Mouse (Mus musculus) G1E (cell line): Measurements from ENCODE around the gene BC049715. TPM values are rescaled to one million over a fixed set of nuclear protein-coding genes. Genes with fewer than 3 reads are reported as not detected.

Source experiments
- ATAC-seq: 2 replicates; pipeline ENCODE4 v1.8.0; 2016; ENCODE audit warnings: mild to moderate bottlenecking; ENCODE audit not compliant: insufficient number of reproducible peaks, poor library complexity, low FRiP score, severe bottlenecking; ENCODE audit errors: extremely low read depth
- DNase-seq: peaks from one replicate; pipeline ENCODE4 v3.0.0; 2012; ENCODE audit warnings: low spot score
- H3K27me3 ChIP-seq: 2 replicates; pipeline ENCODE4 v1.6.1; 2012; ENCODE audit warnings: mild to moderate bottlenecking, low read length, inconsistent platforms; ENCODE audit not compliant: insufficient read depth
- H3K36me3 ChIP-seq: replicated peaks from 2 replicates; pipeline ENCODE3; 2012; ENCODE audit warnings: mild to moderate bottlenecking, inconsistent platforms
- H3K4me1 ChIP-seq: 2 replicates; pipeline ENCODE4 v1.6.1; 2012; ENCODE audit warnings: low read depth, low read length, inconsistent platforms, mixed read lengths; ENCODE audit not compliant: insufficient read depth
- H3K4me3 ChIP-seq: 2 replicates; pipeline ENCODE4 v1.5.1; 2012; ENCODE audit warnings: low read depth, mild to moderate bottlenecking, inconsistent platforms, low read length, moderate library complexity, mixed read lengths
- H3K9me3 ChIP-seq: replicated peaks from 2 replicates; pipeline ENCODE4 v1.6.1; 2012; ENCODE audit warnings: inconsistent platforms
- CTCF ChIP-seq: IDR thresholded peaks from 2 replicates; pipeline ENCODE4 v1.5.1; 2012; ENCODE audit warnings: low read depth, low read length, inconsistent platforms, mixed read lengths
- GATA1 ChIP-seq: IDR thresholded peaks from 2 replicates; pipeline ENCODE4 v1.6.1; 2012; ENCODE audit warnings: borderline replicate concordance, low read length, inconsistent platforms, mixed read lengths
- GATA2 ChIP-seq: IDR thresholded peaks from 2 replicates; pipeline ENCODE4 v1.6.1; 2012; ENCODE audit warnings: low read depth, low read length, inconsistent platforms, borderline replicate concordance
- POLR2AphosphoS5 ChIP-seq: IDR thresholded peaks from 2 replicates; pipeline ENCODE4 v1.6.1; 2012; ENCODE audit warnings: low read depth, low read length, inconsistent platforms; ENCODE audit not compliant: insufficient replicate concordance
- TAL1 ChIP-seq: conservative IDR thresholded peaks from 2 replicates; pipeline ENCODE4 v1.6.1; 2012; ENCODE audit warnings: low read depth, low read length, inconsistent platforms, mixed read lengths
- polyA plus RNA-seq: library from polyadenylated mRNA; stranded (reverse); fragments of >175 nt; gene quantifications from 2 replicates; pipeline ENCODE4 v1.2.3, GENCODE M21; 2012
- total RNA-seq, 2 experiments: library from RNA; stranded (forward) in 1 of 2; stranded (reverse) in 1 of 2; fragments of 200-1000 nt in 1 of 2; fragments of >200 nt in 1 of 2; fragmentation: Nextera tagmentation in 1 of 2; gene quantifications; 2 replicates each; pipeline ENCODE4 v1.2.3; 2014 to 2017

The BC049715 gene
- total RNA-seq (2014; fragmentation: Nextera tagmentation) (2.0 and 2.6 TPM in 2 replicates), total RNA-seq (2017) (1.5 and 1.9 TPM in 2 replicates), polyA plus RNA-seq (2.6 and 4.2 TPM in 2 replicates)

DNA sequence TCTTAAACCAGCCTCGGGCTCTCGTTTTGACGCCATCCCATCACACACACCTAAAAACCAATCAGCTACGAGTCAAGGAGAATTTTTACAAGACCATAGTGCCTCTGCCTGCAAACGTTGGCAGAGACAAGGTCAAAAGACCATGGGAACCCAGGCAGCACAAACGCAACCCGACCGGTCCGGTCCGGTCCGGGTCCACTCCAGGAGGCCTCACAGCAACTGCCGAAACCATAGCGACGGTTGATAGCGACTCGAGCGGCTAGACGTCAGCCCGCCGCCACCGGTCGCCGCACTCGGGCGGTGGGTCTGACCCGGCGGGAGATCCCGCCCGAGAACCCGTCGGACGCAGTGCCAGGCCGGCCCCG is at the start of gene BC049715:
Gene BC049715, plus strand, starts transcription at position 111 of the 365 bp plus-strand sequence.
- no peak for ATAC-seq
- DNase-seq = no peak
- Histone ChIP-seq H3K9me3 (no peaks in the 10 kb centered on the region), H3K27me3 (no peaks in the 10 kb centered on the region), H3K4me1 (peaks cover 33% of the 10 kb centered on the region), H3K36me3 (peaks cover 27% of the 10 kb centered on the region), H3K4me3 (peak within 1 kb of the TSS; percentile 93)
- no peak for TF ChIP-seq TAL1
- no peak for TF ChIP-seq GATA2
- no peak for TF ChIP-seq POLR2AphosphoS5
- no peak for TF ChIP-seq GATA1
- no peak for TF ChIP-seq CTCF

DNA sequence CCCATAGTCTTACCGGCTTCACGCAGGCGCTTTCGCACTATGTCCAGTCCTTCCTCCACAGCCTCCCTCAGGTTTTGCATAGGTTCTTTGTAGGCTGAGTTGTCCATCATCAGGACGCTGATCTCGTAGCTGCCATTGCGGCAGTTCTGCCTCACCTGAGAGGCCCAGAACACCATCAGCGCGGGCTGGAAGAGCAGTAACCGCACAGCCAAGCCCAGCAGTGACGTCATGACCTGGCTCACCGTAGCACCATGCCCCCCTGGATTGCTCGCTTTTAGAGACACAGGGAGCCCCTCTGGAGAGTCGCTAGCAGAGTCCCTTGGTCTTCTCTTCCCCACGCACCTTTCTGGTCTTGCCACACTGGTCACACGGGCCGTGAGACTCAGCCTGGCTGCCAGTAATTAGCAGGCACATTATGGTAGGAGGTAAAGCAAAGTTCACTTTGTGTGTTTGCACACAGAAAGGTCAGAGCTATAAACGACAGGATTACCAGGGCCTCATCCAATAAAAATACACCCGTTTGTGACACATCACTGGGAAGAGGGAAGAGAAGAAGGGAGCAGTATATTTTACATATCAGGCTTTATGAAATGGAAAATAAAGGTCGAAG is 45.9 kb upstream of the BC049715 start, which contains the start of gene Gucy2c:
Gene Gucy2c, minus strand, starts transcription at position 389 of the 610 bp plus-strand sequence.
- DNase-seq (no peak), ATAC-seq (no peak)
- no peaks in the 10 kb centered on the region for H3K4me1 ChIP-seq
- H3K4me3 ChIP-seq = no peak within 1 kb of the TSS
- no peaks in the 10 kb centered on the region for H3K27me3 ChIP-seq
- TF ChIP-seq GATA2 = no peak
- no peak for TF ChIP-seq CTCF
- TF ChIP-seq TAL1 = no peak
- no peaks in the 10 kb centered on the region for H3K9me3 ChIP-seq
- no peaks in the 10 kb centered on the region for H3K36me3 ChIP-seq

DNA sequence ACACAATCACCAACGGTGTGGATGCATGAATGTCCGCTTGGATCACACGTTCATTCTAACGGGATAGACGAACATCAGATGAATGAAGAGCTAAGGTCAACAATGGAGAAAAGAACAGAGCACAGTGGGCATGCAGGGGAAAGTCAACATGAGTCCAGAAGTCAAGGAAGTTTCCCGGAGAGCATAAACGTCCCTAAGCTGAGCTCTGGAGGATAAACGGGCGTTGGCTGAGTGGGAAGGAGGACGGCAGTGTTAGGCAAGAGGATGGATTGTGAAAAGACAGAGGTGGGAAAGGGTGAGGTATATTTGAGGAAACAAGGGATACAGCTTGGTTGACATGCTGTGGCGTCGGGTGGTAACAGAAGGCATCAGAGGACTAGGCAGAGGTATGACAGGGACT is 45.3 kb upstream of the BC049715 start:
- Histone ChIP-seq H3K4me3 (no peak overlapping the region), H3K36me3 (no peaks in the 10 kb centered on the region)
- ATAC-seq = no peak

DNA sequence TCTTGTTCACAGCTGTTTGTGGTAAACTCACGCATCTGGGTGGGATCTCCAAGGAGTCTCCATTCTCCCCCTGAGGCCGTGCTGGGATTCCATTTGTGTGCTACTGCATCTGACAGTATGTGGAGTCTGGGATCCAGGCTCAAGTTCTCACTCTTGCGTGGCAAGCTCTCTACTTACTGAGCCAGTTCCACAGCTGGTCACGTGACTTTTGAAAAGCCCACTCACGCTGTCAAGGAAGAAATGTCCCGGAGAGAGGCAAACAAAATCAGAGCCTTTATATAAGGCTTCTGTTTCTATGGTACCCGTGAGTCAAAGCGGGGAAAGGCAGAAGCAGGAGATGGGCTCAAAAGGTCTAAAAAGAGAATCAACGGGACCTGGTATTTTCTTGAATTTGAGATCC is 44.7 kb upstream of the BC049715 start:
- Histone ChIP-seq H3K27me3 (no peaks in the 10 kb centered on the region), H3K36me3 (no peaks in the 10 kb centered on the region), H3K4me3 (no peak overlapping the region), H3K4me1 (no peaks in the 10 kb centered on the region), H3K9me3 (no peaks in the 10 kb centered on the region)
- no peak for TF ChIP-seq TAL1
- TF ChIP-seq POLR2AphosphoS5 = no peak
- no peak for TF ChIP-seq GATA1
- no peak for TF ChIP-seq CTCF
- TF ChIP-seq GATA2 = no peak
- ATAC-seq (no peak), DNase-seq (no peak)

More for the DNA sequence above, 45.3 kb upstream of the BC049715 start:
- DNase-seq = no peak
- Histone ChIP-seq H3K27me3 (no peaks in the 10 kb centered on the region), H3K4me1 (no peaks in the 10 kb centered on the region), H3K9me3 (no peaks in the 10 kb centered on the region)
- TF ChIP-seq POLR2AphosphoS5 = no peak
- no peak for TF ChIP-seq TAL1
- no peak for TF ChIP-seq GATA1
- TF ChIP-seq GATA2 = no peak
- no peak for TF ChIP-seq CTCF

DNA sequence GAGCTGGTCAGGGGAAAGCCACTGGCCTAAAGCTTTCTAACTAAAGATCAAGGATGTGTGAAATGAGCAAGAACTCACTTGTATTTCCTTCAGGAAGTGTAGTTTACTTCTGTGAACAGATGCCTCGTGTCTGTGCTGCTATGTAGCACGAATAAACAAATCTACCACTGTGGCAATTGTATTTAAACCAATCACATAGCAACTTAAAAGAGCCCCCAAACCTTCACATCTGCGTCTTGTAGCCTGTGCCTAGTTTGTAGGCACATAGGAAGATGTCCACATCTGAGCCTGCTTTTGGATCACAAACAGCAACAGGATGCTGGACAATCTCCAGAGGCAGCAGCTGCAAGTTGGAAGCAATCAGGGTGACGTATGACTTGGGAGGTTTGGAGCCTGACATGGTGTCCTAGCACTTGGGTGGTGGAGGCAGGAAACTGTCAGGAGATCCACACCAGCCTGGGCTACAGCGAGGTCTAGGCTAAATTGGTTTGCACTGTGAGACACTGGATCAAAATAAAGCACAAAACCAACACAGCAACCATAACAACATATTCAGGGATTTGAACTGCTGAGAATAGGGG is 37.9 kb upstream of the BC049715 start:
- no peak for DNase-seq
- H3K4me3 ChIP-seq = no peak overlapping the region

DNA sequence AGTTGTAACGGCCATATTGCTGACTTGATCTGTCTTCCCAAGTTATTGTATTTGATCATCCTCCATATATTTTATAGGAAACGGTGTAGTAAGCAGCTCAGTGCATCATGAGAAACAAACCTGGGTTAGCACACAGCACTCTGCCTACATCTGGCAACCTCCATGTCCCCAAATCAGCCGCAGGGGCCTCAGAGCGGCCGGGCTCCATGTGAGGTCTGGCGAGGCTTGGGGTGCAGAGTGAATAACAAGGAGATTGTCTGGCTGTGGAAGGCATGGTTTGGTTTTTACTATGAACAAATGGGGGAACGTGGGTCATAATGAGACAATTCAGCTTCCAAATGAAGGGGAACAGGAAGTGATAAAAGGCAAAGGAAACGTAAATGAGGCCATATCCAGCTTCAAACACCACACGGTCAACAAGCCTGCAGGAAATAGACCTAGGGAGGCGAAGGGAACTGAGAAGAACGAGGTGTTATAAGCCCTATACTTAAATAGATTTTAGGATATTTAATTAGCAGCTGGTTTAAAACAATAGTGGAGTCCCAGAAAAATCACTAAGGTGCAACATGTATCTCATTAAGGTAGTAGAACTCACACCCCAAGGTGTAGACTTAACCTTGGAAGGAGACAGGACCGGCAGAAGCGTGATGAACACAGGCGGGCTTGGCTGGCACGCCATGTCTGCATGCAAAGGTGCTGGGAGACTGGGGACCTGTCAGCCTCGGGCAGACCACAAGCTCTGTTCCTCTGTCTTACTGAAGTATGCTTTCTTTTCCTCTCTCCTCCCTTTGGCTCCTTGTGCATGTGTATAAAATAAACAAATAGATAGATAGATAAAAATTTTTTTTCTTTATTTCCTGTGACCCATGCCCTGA is 34.3 kb upstream of the BC049715 start:
- Histone ChIP-seq H3K9me3 (no peaks in the 10 kb centered on the region), H3K36me3 (no peaks in the 10 kb centered on the region), H3K4me1 (0 out of 2 replicates have a peak, but pooled peaks cover 3% of the 10 kb centered on the region), H3K4me3 (no peak overlapping the region), H3K27me3 (no peaks in the 10 kb centered on the region; the same call in 1 of the 2 replicates)
- DNase-seq (no peak), ATAC-seq (no peak)
- TF ChIP-seq GATA1 (no peak), POLR2AphosphoS5 (no peak), TAL1 (no peak), CTCF (no peak), GATA2 (no peak)

More for the DNA sequence above, 37.9 kb upstream of the BC049715 start:
- TF ChIP-seq POLR2AphosphoS5 (no peak), GATA2 (no peak), CTCF (no peak), GATA1 (no peak), TAL1 (no peak)
- H3K27me3 ChIP-seq = no peaks in the 10 kb centered on the region; the same call in 1 of the 2 replicates
- H3K4me1 ChIP-seq = no peaks in the 10 kb centered on the region
- ATAC-seq = no peak
- no peaks in the 10 kb centered on the region for H3K36me3 ChIP-seq
- no peaks in the 10 kb centered on the region for H3K9me3 ChIP-seq
